Mouse (Mus musculus): ENCODE data around the gene Nmnat2.

GRCm38 (mm10) chr1:153043332-153043731, 88.5 kb downstream of the Nmnat2 start:
- TF ChIP-seq MXI1 (IDR thresholded peaks at IDR 0.05; ENCODE audit: low read depth, low read length): no peak
- no peak for TF ChIP-seq POLR2A (IDR thresholded peaks at IDR 0.05; ENCODE audit: control insufficient read depth in 1 of 2, insufficient read depth in 1 of 2, low read depth in 1 of 2, low read length in 2 of 2, poor library complexity in 1 of 2)
- no peak for TF ChIP-seq CTCF (IDR thresholded peaks at IDR 0.05 in 2 of 3, conservative IDR thresholded peaks at IDR 0.05 in 1 of 3; ENCODE audit: control insufficient read depth in 1 of 3, insufficient read depth in 1 of 3, low read depth in 2 of 3, low read length in 3 of 3, poor library complexity in 1 of 3, severe bottlenecking in 1 of 3)
- no peak for TF ChIP-seq ZKSCAN1 (IDR thresholded peaks at IDR 0.05; ENCODE audit: low read depth, low read length)
- no peak for TF ChIP-seq MAX (IDR thresholded peaks at IDR 0.05; ENCODE audit: low read length)
- no peak for TF ChIP-seq SIN3A (IDR thresholded peaks at IDR 0.05; ENCODE audit: low read length)
- TF ChIP-seq MAFK (IDR thresholded peaks at IDR 0.05; ENCODE audit: borderline replicate concordance, low read depth, low read length): no peak
- TF ChIP-seq EP300 (IDR thresholded peaks at IDR 0.05; ENCODE audit: low read depth in 1 of 2, low read length in 2 of 2): no peak
- TF ChIP-seq MYC (IDR thresholded peaks at IDR 0.05; ENCODE audit: low read depth, low read length): no peak
- no peak for TF ChIP-seq KAT2A (conservative IDR thresholded peaks at IDR 0.05; ENCODE audit: low read depth, low read length)
- TF ChIP-seq CHD1 (IDR thresholded peaks at IDR 0.05; ENCODE audit: low read depth, low read length): no peak
- TF ChIP-seq ETS1 (IDR thresholded peaks at IDR 0.05; ENCODE audit: low read depth, low read length): no peak
- no peak for TF ChIP-seq TAL1 (IDR thresholded peaks at IDR 0.05; ENCODE audit: low read length)

Measured in MEL (cell line).